Mouse (Mus musculus): ENCODE measurements around the gene Klf12. TPM values are rescaled to one million over a fixed set of nuclear protein-coding genes. Genes with fewer than 3 reads are reported as not detected.

Gene Klf12
- polyA plus RNA-seq, 1 experiment from 2014 or later, result 14.8 TPM

DNA sequence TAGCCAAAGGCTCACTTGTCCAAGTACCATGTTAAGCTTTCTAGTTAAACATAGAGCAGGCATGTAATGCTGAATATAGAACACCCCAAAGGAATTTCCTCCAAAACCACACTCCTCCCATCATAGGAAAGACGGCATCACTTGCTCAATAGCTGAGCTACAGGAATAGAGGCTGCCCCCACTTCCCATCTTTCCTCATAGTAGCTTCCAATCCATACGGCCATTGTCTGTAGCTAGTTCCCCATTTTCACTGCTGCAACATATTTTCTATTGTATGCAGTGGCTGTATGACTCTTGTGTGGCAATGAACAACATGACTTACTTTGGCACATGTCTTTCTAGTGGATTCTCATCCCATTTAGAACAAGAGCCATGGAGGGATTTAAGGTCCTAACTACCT is 267.3 kb downstream of the Klf12 start:
- H3K4me1 ChIP-seq (replicated peaks; ENCODE audit: control insufficient read depth, insufficient read depth, low read length), result no peaks in the 10 kb centered on the region
- no peak overlapping the region for H3K4me2 ChIP-seq (ENCODE audit: low read length)
- no peaks in the 10 kb centered on the region for H3K9me3 ChIP-seq (ENCODE audit: control insufficient read depth, low read length)
- WGBS, result 84% methylated on average over 2 of the region's 2 CpGs
- no peaks in the 10 kb centered on the region for H3K27me3 ChIP-seq (replicated peaks; ENCODE audit: control insufficient read depth, insufficient read depth, low read length)
- 0 out of 2 replicates have a peak, but pooled peaks cover 9% of the 10 kb centered on the region for H3K36me3 ChIP-seq (ENCODE audit: control insufficient read depth, insufficient read depth, low read length)
- H3K4me3 ChIP-seq (ENCODE audit: low read depth, low read length), result no peak overlapping the region
- H3K9ac ChIP-seq (ENCODE audit: low read length), result no peak overlapping the region
- H3K27ac ChIP-seq (ENCODE audit: low read depth), result no peak overlapping the region
- DNase-seq (ENCODE audit: low spot score), result no peak
- no peak for ATAC-seq (replicated peaks; ENCODE audit: low FRiP score, low TSS enrichment, low read depth)

DNA sequence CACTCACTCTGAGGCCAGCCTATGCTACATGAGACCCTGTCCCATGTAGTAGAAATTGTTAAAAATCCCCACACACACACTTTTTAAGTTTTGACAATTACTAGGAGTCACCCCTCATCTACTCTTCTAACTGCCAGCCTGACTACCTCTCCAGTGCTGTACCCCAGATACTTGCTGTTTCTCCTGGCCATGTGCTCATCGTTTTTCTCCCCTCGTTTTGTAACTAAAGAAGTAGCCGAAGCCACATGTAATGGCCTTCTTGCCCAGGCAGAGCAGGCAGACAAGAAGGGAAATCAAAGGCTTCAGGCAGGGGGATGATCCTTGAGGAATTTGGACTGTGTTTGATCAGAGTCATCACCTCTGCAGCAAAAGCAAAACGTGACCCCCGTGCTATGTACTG is 274.0 kb downstream of the Klf12 start:
- no peak overlapping the region for H3K27ac ChIP-seq (ENCODE audit: low read depth)
- H3K36me3 ChIP-seq (ENCODE audit: control insufficient read depth, insufficient read depth, low read length), result no peaks in the 10 kb centered on the region
- WGBS, result 55% methylated on average over 5 of the region's 5 CpGs
- ATAC-seq (replicated peaks; ENCODE audit: low FRiP score, low TSS enrichment, low read depth) (no peak), DNase-seq (ENCODE audit: low spot score) (no peak)
- H3K27me3 ChIP-seq (replicated peaks; ENCODE audit: control insufficient read depth, insufficient read depth, low read length), result no peaks in the 10 kb centered on the region
- H3K4me1 ChIP-seq (replicated peaks; ENCODE audit: control insufficient read depth, insufficient read depth, low read length), result no peaks in the 10 kb centered on the region
- H3K4me2 ChIP-seq (ENCODE audit: low read length), result no peak overlapping the region
- H3K4me3 ChIP-seq (ENCODE audit: low read depth, low read length), result no peak overlapping the region
- H3K9me3 ChIP-seq (ENCODE audit: control insufficient read depth, low read length), result no peaks in the 10 kb centered on the region
- no peak overlapping the region for H3K9ac ChIP-seq (ENCODE audit: low read length)

DNA sequence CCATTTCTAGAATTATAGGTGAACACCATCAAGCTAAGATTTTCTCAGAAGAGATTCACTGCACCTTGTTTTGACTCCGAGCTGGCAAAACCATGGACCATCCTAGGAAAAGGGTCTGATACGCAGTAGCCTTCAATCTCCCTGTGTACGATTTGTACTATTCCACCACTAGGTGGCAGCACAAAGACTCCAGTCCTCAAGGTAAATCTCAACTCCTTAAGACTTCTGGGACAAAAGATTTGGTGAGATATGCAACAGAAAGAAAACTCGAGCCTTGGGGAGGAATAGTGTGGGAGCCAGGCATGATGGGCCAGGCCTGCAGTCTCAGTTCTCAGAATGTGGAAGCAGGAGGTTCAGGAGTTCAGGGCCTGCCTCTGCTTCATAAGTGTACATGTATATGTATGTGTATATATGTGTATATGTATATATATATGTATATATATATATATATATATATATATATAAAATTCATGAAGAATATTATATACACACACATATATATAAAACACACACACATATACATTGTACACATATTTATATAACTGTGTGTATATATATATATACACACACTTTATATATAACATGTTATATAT is 274.6 kb downstream of the Klf12 start:
- Histone ChIP-seq H3K4me2 (ENCODE audit: low read length) (no peak overlapping the region), H3K36me3 (ENCODE audit: control insufficient read depth, insufficient read depth, low read length) (no peaks in the 10 kb centered on the region), H3K9me3 (ENCODE audit: control insufficient read depth, low read length) (no peaks in the 10 kb centered on the region), H3K4me3 (ENCODE audit: low read depth, low read length) (no peak overlapping the region), H3K27ac (ENCODE audit: low read depth) (no peak overlapping the region), H3K4me1 (replicated peaks; ENCODE audit: control insufficient read depth, insufficient read depth, low read length) (no peaks in the 10 kb centered on the region), H3K9ac (ENCODE audit: low read length) (no peak overlapping the region), H3K27me3 (replicated peaks; ENCODE audit: control insufficient read depth, insufficient read depth, low read length) (no peaks in the 10 kb centered on the region)
- ATAC-seq (replicated peaks; ENCODE audit: low FRiP score, low TSS enrichment, low read depth), result 0 out of 2 replicates have a peak, but pooled peaks have one; percentile 32
- 58% methylated on average over 4 of the region's 4 CpGs for WGBS
- DNase-seq (ENCODE audit: low spot score), result peak; percentile 53

DNA sequence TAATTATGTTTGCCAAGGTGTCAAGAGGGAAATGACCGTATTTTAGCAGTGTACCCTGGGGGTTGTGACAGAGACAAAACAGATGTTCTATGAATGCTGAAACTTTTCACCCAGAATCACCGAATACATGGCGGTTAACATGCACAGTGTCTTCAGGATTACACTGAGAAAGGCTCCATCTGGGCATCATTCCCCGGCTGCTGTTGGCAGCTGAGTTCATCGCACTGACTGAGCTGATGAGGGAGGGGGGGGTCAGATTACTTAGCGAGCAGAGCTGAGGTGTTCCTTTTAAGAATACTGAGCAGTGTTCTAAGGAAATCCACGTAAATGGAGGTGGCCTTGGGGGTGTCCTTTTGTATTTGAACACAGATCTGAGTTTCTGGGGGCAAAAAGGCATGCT is 301.0 kb downstream of the Klf12 start:
- Histone ChIP-seq H3K27me3 (replicated peaks; ENCODE audit: control insufficient read depth, insufficient read depth, low read length) (no peaks in the 10 kb centered on the region), H3K9ac (ENCODE audit: low read length) (no peak overlapping the region), H3K36me3 (ENCODE audit: control insufficient read depth, insufficient read depth, low read length) (peaks cover 4% of the 10 kb centered on the region; the same call in 1 of the 2 replicates), H3K4me3 (ENCODE audit: low read depth, low read length) (no peak overlapping the region), H3K4me2 (ENCODE audit: low read length) (no peak overlapping the region), H3K4me1 (replicated peaks; ENCODE audit: control insufficient read depth, insufficient read depth, low read length) (no peaks in the 10 kb centered on the region), H3K27ac (ENCODE audit: low read depth) (no peak overlapping the region), H3K9me3 (ENCODE audit: control insufficient read depth, low read length) (no peaks in the 10 kb centered on the region)
- ATAC-seq (replicated peaks; ENCODE audit: low FRiP score, low TSS enrichment, low read depth) (no peak), DNase-seq (ENCODE audit: low spot score) (no peak)
- WGBS, result 55% methylated on average over 7 of the region's 7 CpGs

DNA sequence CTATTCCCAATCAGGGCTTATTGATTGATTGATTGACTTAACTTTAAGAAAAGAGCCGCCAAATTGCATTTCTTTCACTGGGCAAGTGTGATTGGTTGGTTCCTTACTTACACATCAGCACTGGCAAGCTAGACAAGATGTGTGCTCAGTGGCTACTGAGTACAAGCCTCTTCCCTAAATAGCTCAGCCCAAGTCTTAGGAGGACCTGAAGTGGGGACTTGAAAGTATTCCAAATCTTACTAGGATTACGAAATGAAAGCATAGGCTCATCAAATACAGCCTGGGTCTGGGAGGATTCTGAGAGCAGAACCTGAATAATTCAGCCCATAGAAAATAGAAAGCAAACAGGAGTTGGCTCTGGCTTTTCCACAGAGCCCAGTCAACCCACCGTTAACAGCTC is 303.3 kb downstream of the Klf12 start:
- no peaks in the 10 kb centered on the region for H3K36me3 ChIP-seq (ENCODE audit: control insufficient read depth, insufficient read depth, low read length)
- no peaks in the 10 kb centered on the region for H3K4me1 ChIP-seq (replicated peaks; ENCODE audit: control insufficient read depth, insufficient read depth, low read length)
- no peak overlapping the region for H3K9ac ChIP-seq (ENCODE audit: low read length)
- ATAC-seq (replicated peaks; ENCODE audit: low FRiP score, low TSS enrichment, low read depth) (no peak), DNase-seq (ENCODE audit: low spot score) (no peak)
- no peak overlapping the region for H3K4me3 ChIP-seq (ENCODE audit: low read depth, low read length)
- no peaks in the 10 kb centered on the region for H3K9me3 ChIP-seq (ENCODE audit: control insufficient read depth, low read length)
- 87% methylated on average over 3 of the region's 3 CpGs for WGBS
- H3K27ac ChIP-seq (ENCODE audit: low read depth), result no peak overlapping the region
- H3K4me2 ChIP-seq (ENCODE audit: low read length), result no peak overlapping the region
- H3K27me3 ChIP-seq (replicated peaks; ENCODE audit: control insufficient read depth, insufficient read depth, low read length), result no peaks in the 10 kb centered on the region

DNA sequence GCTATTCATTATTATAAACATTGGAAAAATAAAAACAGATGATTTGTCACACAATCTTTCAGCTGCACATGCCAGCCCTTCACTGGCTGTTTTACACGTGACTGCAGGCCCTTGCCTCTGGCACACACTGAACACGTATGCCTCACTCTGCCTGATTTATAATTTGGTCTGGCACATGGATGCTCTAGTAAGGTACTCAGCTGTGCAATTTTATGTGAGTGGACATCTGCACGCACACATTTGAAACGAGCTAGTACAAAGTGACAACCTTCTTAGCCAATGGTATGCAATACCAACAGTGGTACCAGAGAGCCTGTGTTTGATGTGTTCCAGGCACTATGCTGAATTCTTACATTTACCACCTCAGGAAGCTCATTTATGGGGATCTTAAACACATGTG is 316.6 kb downstream of the Klf12 start:
- peaks cover 3% of the 10 kb centered on the region; the same call in 1 of the 2 replicates for H3K9me3 ChIP-seq (ENCODE audit: control insufficient read depth, low read length)
- ATAC-seq (replicated peaks; ENCODE audit: low FRiP score, low TSS enrichment, low read depth), result no peak
- no peak overlapping the region for H3K4me2 ChIP-seq (ENCODE audit: low read length)
- DNase-seq (ENCODE audit: low spot score), result no peak
- H3K36me3 ChIP-seq (ENCODE audit: control insufficient read depth, insufficient read depth, low read length), result no peaks in the 10 kb centered on the region
- H3K4me1 ChIP-seq (replicated peaks; ENCODE audit: control insufficient read depth, insufficient read depth, low read length), result peaks cover 4% of the 10 kb centered on the region; the same call in 1 of the 2 replicates
- no peaks in the 10 kb centered on the region for H3K27me3 ChIP-seq (replicated peaks; ENCODE audit: control insufficient read depth, insufficient read depth, low read length)
- WGBS, result 47% methylated on average over 4 of the region's 4 CpGs
- no peak overlapping the region for H3K9ac ChIP-seq (ENCODE audit: low read length)
- H3K27ac ChIP-seq (ENCODE audit: low read depth), result no peak overlapping the region
- no peak overlapping the region for H3K4me3 ChIP-seq (ENCODE audit: low read depth, low read length)

DNA sequence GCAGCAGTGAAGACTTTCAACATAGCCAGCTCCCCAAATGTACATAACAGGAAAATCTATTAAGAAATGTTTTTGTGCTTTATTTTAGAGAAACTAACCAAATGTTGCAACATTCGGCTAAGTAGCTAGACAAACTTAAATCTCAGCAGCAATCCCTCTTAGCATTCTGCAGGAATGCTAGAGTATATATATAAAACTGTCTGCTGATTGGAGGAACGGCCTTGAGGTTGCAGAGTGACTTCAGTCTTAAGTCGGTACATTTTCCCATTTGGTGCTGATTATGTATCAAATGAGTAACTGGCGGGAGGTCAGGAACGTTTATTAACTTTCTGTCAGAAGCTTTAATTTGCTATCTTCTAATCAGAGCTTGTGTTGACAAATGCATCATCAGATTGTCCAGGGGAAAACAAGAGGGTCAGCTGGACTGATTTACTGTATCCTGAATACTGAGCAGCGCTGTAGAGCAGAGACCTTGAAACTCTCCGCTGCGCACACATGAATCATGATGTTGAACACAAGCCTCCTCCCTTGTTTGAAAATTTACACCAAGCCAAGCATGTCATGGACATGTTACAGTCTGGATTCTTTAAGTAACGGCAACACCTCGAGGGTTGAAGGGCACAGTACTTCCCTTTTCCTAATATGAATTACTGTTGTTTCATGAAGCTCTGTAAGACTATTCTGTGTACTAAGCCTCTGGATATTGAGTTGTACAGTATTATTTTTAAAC is 323.8 kb downstream of the Klf12 start:
- H3K4me1 ChIP-seq (replicated peaks; ENCODE audit: control insufficient read depth, insufficient read depth, low read length), result no peaks in the 10 kb centered on the region
- DNase-seq (ENCODE audit: low spot score) (no peak), ATAC-seq (replicated peaks; ENCODE audit: low FRiP score, low TSS enrichment, low read depth) (no peak)
- no peak overlapping the region for H3K9ac ChIP-seq (ENCODE audit: low read length)
- no peaks in the 10 kb centered on the region for H3K27me3 ChIP-seq (replicated peaks; ENCODE audit: control insufficient read depth, insufficient read depth, low read length)
- H3K27ac ChIP-seq (ENCODE audit: low read depth), result no peak overlapping the region
- H3K4me3 ChIP-seq (ENCODE audit: low read depth, low read length), result no peak overlapping the region
- peaks cover 6% of the 10 kb centered on the region; the same call in 1 of the 2 replicates for H3K9me3 ChIP-seq (ENCODE audit: control insufficient read depth, low read length)
- no peaks in the 10 kb centered on the region for H3K36me3 ChIP-seq (ENCODE audit: control insufficient read depth, insufficient read depth, low read length)
- no peak overlapping the region for H3K4me2 ChIP-seq (ENCODE audit: low read length)
- 61% methylated on average over 10 of the region's 10 CpGs for WGBS

DNA sequence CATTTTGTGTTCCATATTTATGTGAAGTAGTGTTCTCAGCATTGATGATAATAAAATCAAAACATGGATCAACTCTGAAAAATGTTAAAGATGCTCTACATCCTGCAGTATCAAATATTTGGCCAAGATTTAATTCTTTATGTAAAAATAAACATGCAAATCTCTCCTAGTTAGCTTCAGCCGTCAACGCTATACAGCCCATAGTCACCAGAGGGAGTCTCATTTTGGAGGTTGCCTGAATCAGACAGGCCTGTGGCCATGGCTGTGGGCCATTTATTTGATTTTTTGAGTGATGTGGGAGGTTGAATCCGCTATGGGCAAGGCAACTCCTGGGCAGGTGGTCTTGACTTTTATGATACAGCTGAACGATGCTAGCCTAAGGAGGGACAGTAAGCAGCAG is 329.3 kb downstream of the Klf12 start:
- no peaks in the 10 kb centered on the region for H3K36me3 ChIP-seq (ENCODE audit: control insufficient read depth, insufficient read depth, low read length)

More for the DNA sequence above, 329.3 kb downstream of the Klf12 start:
- no peaks in the 10 kb centered on the region for H3K9me3 ChIP-seq (ENCODE audit: control insufficient read depth, low read length)
- 92% methylated on average over 4 of the region's 4 CpGs for WGBS
- no peak overlapping the region for H3K4me3 ChIP-seq (ENCODE audit: low read depth, low read length)
- H3K4me1 ChIP-seq (replicated peaks; ENCODE audit: control insufficient read depth, insufficient read depth, low read length), result no peaks in the 10 kb centered on the region
- no peak overlapping the region for H3K9ac ChIP-seq (ENCODE audit: low read length)
- DNase-seq (ENCODE audit: low spot score) (no peak), ATAC-seq (replicated peaks; ENCODE audit: low FRiP score, low TSS enrichment, low read depth) (no peak)
- H3K27me3 ChIP-seq (replicated peaks; ENCODE audit: control insufficient read depth, insufficient read depth, low read length), result no peaks in the 10 kb centered on the region
- no peak overlapping the region for H3K4me2 ChIP-seq (ENCODE audit: low read length)
- no peak overlapping the region for H3K27ac ChIP-seq (ENCODE audit: low read depth)
